In the genomic region with DNA sequence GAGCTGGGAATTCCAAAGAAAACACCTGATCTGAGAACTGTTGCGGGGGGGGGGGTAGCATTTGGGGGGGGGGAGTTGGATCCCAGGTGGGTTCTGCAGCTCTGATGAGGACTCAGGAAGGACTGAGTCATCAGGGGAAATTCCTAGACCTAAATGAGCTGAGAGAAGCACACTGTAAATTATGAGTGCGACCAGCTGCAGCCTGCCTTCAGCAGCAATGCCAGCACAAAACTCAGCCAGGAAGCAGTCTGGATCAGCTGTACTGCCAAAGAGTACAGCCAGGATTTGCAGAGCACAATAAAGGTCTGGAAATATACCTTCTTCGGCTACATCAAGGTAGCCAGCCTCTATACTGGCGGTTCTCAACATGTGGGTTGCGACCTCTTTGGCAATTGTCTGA, we compare ENCODE assay signal across 11 mouse cellular contexts.
DNase-seq lines count a peak whose midpoint lies in the region; ATAC-seq and TF ChIP-seq lines count a peak whose summit lies in the region.
"Had no signal": no experiment of that assay in that cellular context is flagged by ENCODE, and none has a peak within 500 bp of the region (broad histone marks: within the 10 kb centered on the region; RNA-seq: fewer than 3 reads in every experiment).

No protein-coding gene starts in this region.

- ATAC-seq in kidney, postnatal 0 days (replicated peaks; ENCODE audit: low FRiP score, low read depth): peak; percentile 61; the same call in 1 of the 2 replicates
- ATAC-seq: forebrain, embryonic 13.5 days had no signal

- H3K27ac ChIP-seq in kidney, postnatal 0 days: peak overlapping the region; percentile 50
- H3K27ac ChIP-seq: forebrain, embryonic 13.5 days; hindbrain, embryonic 13.5 days had no signal

- TF ChIP-seq CTCF in kidney, postnatal 0 days (IDR thresholded peaks at IDR 0.05; ENCODE audit: low read depth): no peak

- no peaks in the 10 kb centered on the region for H3K27me3 ChIP-seq in kidney, postnatal 0 days (ENCODE audit: insufficient read depth, low read length)
- no peaks in the 10 kb centered on the region for H3K27me3 ChIP-seq in myocyte (ENCODE audit: control insufficient read depth, insufficient read depth, insufficient read length)
- H3K27me3 ChIP-seq: forebrain, embryonic 13.5 days; hindbrain, embryonic 13.5 days had no signal

- no peaks in the 10 kb centered on the region for H3K79me2 ChIP-seq in myocyte (ENCODE audit: control insufficient read depth, insufficient read depth)

- no peaks in the 10 kb centered on the region for H3K9me3 ChIP-seq in kidney, postnatal 0 days (replicated peaks; ENCODE audit: low read length)
- H3K9me3 ChIP-seq: forebrain, embryonic 13.5 days; hindbrain, embryonic 13.5 days had no signal

- no peak overlapping the region for H3K4me2 ChIP-seq in kidney, postnatal 0 days (ENCODE audit: low read length)
- H3K4me2 ChIP-seq in myocyte (ENCODE audit: low read depth): peak overlapping the region; percentile 21
- H3K4me2 ChIP-seq: forebrain, embryonic 13.5 days; hindbrain, embryonic 13.5 days had no signal

- H3ac ChIP-seq in myocyte (ENCODE audit: control insufficient read depth, insufficient read length): no peak overlapping the region

- peak; percentile 8 to 17 for DNase-seq in left cerebral cortex, postnatal 14 days (ENCODE audit: low spot score in 2 of 2)
- no peak for DNase-seq in left cerebral cortex, adult 9 months (ENCODE audit: low spot score in 2 of 2)
- DNase-seq in gastrocnemius, postnatal 10 days: peak; percentile 41
- peak; percentile 43 for DNase-seq in kidney, postnatal 0 days (ENCODE audit: low spot score)
- no peak for DNase-seq in thymus, adult 18-20 months
- no peak for DNase-seq in spleen, adult 18-20 months
- DNase-seq: cerebellum, postnatal 36 days; thymus, postnatal 4 days had no signal

- H3K4me3 ChIP-seq in kidney, postnatal 0 days (replicated peaks; ENCODE audit: low read depth, low read length): no peak overlapping the region
- H3K4me3 ChIP-seq in myocyte: no peak overlapping the region
- H3K4me3 ChIP-seq: forebrain, embryonic 13.5 days; hindbrain, embryonic 13.5 days had no signal

- 0 out of 2 replicates have a peak, but pooled peaks cover 8% of the 10 kb centered on the region for H3K4me1 ChIP-seq in kidney, postnatal 0 days (replicated peaks; ENCODE audit: insufficient read depth, low read length)
- H3K4me1 ChIP-seq: forebrain, embryonic 13.5 days; hindbrain, embryonic 13.5 days had no signal

- intact Hi-C loops in left cerebral cortex, postnatal 14 days (cut with DNase I): no loop called here

- WGBS in kidney, postnatal 0 days: 57% methylated on average over 5 of the region's 5 CpGs

- H3K9ac ChIP-seq in kidney, postnatal 0 days (ENCODE audit: low read depth, low read length): no peak overlapping the region
- H3K9ac ChIP-seq: forebrain, embryonic 13.5 days; hindbrain, embryonic 13.5 days had no signal

- no peaks in the 10 kb centered on the region for H3K36me3 ChIP-seq in kidney, postnatal 0 days (ENCODE audit: insufficient read depth, low read length)
- H3K36me3 ChIP-seq in myocyte (ENCODE audit: control insufficient read depth, insufficient read depth): no peaks in the 10 kb centered on the region
- H3K36me3 ChIP-seq: hindbrain, embryonic 13.5 days had no signal

- TF ChIP-seq POLR2A in myocyte (IDR thresholded peaks at IDR 0.05; ENCODE audit: insufficient read length, low read depth): no peak

TF ChIP-seq in myocyte, 11 proteins besides CTCF, POLR2A, EP300 and RAD21:
- TF ChIP-seq MYOG (IDR thresholded peaks at IDR 0.05; ENCODE audit: control insufficient read depth in 1 of 3, insufficient read depth in 1 of 3, insufficient read length in 2 of 3, low read depth in 2 of 3) (peak in 1 of 3 experiments; percentile 18), TCF3 (IDR thresholded peaks at IDR 0.05; ENCODE audit: insufficient read length, low read depth) (no peak), POLR2AphosphoS2 (IDR thresholded peaks at IDR 0.05; ENCODE audit: insufficient read length, low read depth) (no peak), CEBPB (IDR thresholded peaks at IDR 0.05; ENCODE audit: insufficient read depth, poor library complexity, severe bottlenecking) (no peak), REST (IDR thresholded peaks at IDR 0.05; ENCODE audit: insufficient read depth, insufficient read length) (no peak), SRF (IDR thresholded peaks at IDR 0.05; ENCODE audit: control insufficient read depth, insufficient read length, low read depth) (no peak), MYOD1 (IDR thresholded peaks at IDR 0.05; ENCODE audit: control insufficient read depth in 1 of 3, insufficient read length in 2 of 3, low read depth in 2 of 3) (peak; percentile 5 to 86 (median 80)), USF1 (IDR thresholded peaks at IDR 0.05; ENCODE audit: low read depth) (no peak)
TF ChIP-seq in myocyte: peak in this region for 2.

Comparison
In these comparisons a context has a peak if more than half of its experiments do, and no peak if none do; other contexts are left out.
1. DNase-seq: peak in left cerebral cortex, postnatal 14 days (2 of 2), gastrocnemius, postnatal 10 days (single experiment) and kidney, postnatal 0 days (single experiment); none in left cerebral cortex, adult 9 months (0 of 2), thymus, adult 18-20 months (0 of 2) and spleen, adult 18-20 months (0 of 2).